Mouse (Mus musculus) heart, postnatal 25 days (tissue): Measurements from ENCODE around the gene Srsx. TPM values are rescaled to one million over a fixed set of nuclear protein-coding genes. Genes with fewer than 3 reads are reported as not detected.
"Not testable (repeated sequence)": the region's sequence is repeated elsewhere in the genome, so short reads cannot be mapped to it uniquely, and the experiment has no call there.

Experiments used
- DNase-seq: peaks from one replicate; pipeline ENCODE4 v3.0.0; 2022; ENCODE audit warnings: low spot score
- intact Hi-C: fragments of 180-260 bp; cut with DNase I; formaldehyde crosslinking; loops from one replicate; pipeline ENCODE4 v1.15.1; 2025
- total RNA-seq, 2 experiments: library from RNA; stranded (reverse); gene quantifications; 2 replicates each; pipeline ENCODE4 v1.2.3; 2021

The Srsx gene
- total RNA-seq: not detected

DNA sequence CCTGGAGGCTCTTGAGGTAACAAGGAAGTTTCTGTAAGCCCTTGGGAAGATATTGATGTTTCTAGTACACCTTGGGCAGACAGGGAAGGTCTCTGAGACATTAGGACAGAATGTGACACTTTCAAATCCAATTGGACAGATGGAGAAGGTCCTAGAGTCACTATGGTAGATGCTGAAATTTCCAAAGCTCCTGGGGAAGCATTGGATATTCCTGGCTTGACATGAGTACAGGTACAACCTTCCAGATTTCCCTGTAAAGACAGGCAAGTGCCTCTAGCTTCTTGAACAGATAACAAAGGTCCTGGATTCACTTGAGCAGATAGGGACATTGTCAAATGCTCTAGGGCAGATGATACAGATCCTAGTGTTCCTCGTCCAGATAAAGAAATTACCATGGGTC lies at the start of gene Srsx:
TSS of gene Srsx (minus strand) at position 101 of the 400 bp plus-strand sequence.
- DNase-seq: not testable (repeated sequence)

DNA sequence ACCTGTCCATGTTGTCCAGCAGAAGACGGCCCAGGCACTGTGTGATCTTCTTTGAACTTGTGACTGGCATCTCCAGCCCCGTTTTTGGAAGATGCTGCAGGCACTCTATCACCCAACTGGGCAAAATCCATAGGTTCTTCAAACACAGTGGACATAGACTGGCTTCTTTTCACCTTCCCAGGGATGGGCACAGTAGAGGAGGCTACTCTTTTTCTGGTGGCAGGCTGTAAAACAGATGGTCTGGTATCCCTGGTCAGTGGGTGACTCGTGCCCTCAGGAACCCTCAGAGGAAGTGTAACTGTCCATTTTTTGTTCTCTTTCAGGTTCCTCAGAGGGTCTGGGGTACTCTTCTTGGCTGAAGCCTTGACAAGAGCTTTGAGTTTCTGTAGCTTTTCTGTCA lies 24.5 kb upstream of the Srsx start, which contains the start of gene Gm17577:
TSS of gene Gm17577 (minus strand) at position 101 of the 400 bp plus-strand sequence.
- DNase-seq, intact Hi-C loops: not testable (repeated sequence)

More for the DNA sequence above, at the start of gene Srsx:
- intact Hi-C loops: not testable (repeated sequence)

Other genes starting within 250 kb of the Srsx start
- gene Gm17521, start 192.8 kb downstream of the Srsx start, total RNA-seq: not detected
- gene Cldn34c1, start 119.0 kb downstream of the Srsx start, total RNA-seq: 1 to 10 TPM; 2.3 to 3.7 TPM
- gene Gm17577, start 24.4 kb upstream of the Srsx start, total RNA-seq: not detected